Mouse (Mus musculus) forebrain, embryonic 15.5 days (tissue): ENCODE measurements around the gene Cs. TPM values are rescaled to one million over a fixed set of nuclear protein-coding genes. Genes with fewer than 3 reads are reported as not detected.

ENCODE experiments used
- microRNA-seq: library from miRNA; unstranded; fragments of <30 nt; microRNA quantifications from one replicate; pipeline ENCODE4, GENCODE M21; 2016
- polyA plus RNA-seq: library from polyadenylated mRNA; unstranded; fragments of >200 nt; fragmentation: Nextera tagmentation; extraction: Ambion mirVana; gene quantifications from 2 replicates; pipeline ENCODE4 v1.2.1, GENCODE M21; 2015

Gene Cs
- polyA plus RNA-seq, 1 experiment from 2014 or later = 233 TPM

Small RNAs within 50 kb of the gene (microRNA-seq; reads per million reads assigned to microRNA genes)
- gene Gm25361 (not detected), gene Gm26308 (not detected), gene Mir6914 (0.66 reads per million), gene Mir6915 (1.3 reads per million)

Other genes starting within 250 kb of the Cs start
- 9.1 and 9.8 TPM in 2 replicates for gene Baz2a, start 246.2 kb upstream of the Cs start, polyA plus RNA-seq
- 7.9 and 9.0 TPM in 2 replicates for gene Rbms2, start 157.4 kb upstream of the Cs start, polyA plus RNA-seq
- gene Gls2, start 143.3 kb upstream of the Cs start, polyA plus RNA-seq = 0.57 and 0.64 TPM in 2 replicates
- 19.1 and 19.8 TPM in 2 replicates for gene Spryd4, start 125.9 kb upstream of the Cs start, polyA plus RNA-seq
- 0.19 TPM in 1 of 2 replicates, not detected in the other for gene Mip, start 111.9 kb upstream of the Cs start, polyA plus RNA-seq
- 32.0 and 35.8 TPM in 2 replicates for gene Timeless, start 105.7 kb upstream of the Cs start, polyA plus RNA-seq
- 0.19 TPM in 1 of 2 replicates, not detected in the other for gene Apon, start 83.6 kb upstream of the Cs start, polyA plus RNA-seq
- not detected in 2 replicates for gene Apof, start 69.1 kb upstream of the Cs start, polyA plus RNA-seq
- 17.1 and 21.0 TPM in 2 replicates for gene Stat2, start 67.2 kb upstream of the Cs start, polyA plus RNA-seq
- gene Il23a, start 39.0 kb upstream of the Cs start, polyA plus RNA-seq = 0.11 TPM in 1 of 2 replicates, not detected in the other
- gene Pan2, start 34.4 kb upstream of the Cs start, polyA plus RNA-seq = 27.6 and 30.9 TPM in 2 replicates
- gene Cnpy2, start 15.3 kb upstream of the Cs start, polyA plus RNA-seq = 208 and 216 TPM in 2 replicates
- gene Coq10a, start 31.3 kb downstream of the Cs start, polyA plus RNA-seq = 33.7 and 35.7 TPM in 2 replicates
- 13.0 and 13.4 TPM in 2 replicates for gene Ankrd52, start 39.4 kb downstream of the Cs start, polyA plus RNA-seq
- gene Slc39a5, start 63.5 kb downstream of the Cs start, polyA plus RNA-seq = 0.09 and 0.24 TPM in 2 replicates
- gene Nabp2, start 73.8 kb downstream of the Cs start, polyA plus RNA-seq = 137 and 139 TPM in 2 replicates
- gene Rnf41, start 73.9 kb downstream of the Cs start, polyA plus RNA-seq = 104 and 110 TPM in 2 replicates
- gene Smarcc2, start 121.5 kb downstream of the Cs start, polyA plus RNA-seq = 201 and 202 TPM in 2 replicates
- 682 and 697 TPM in 2 replicates for gene Myl6, start 156.4 kb downstream of the Cs start, polyA plus RNA-seq
- 4.7 and 5.6 TPM in 2 replicates for gene Myl6b, start 161.0 kb downstream of the Cs start, polyA plus RNA-seq
- gene Esyt1, start 188.1 kb downstream of the Cs start, polyA plus RNA-seq = 6.8 and 7.6 TPM in 2 replicates
- 22.8 and 24.5 TPM in 2 replicates for gene Zc3h10, start 210.0 kb downstream of the Cs start, polyA plus RNA-seq
- gene Rpl41, start 211.6 kb downstream of the Cs start, polyA plus RNA-seq = 2,336 and 2,513 TPM in 2 replicates
- gene Pa2g4, start 228.3 kb downstream of the Cs start, polyA plus RNA-seq = 146 and 149 TPM in 2 replicates